Mouse (Mus musculus): ENCODE measurements around the gene Rhox3h.
"Not testable (repeated sequence)": the region's sequence is repeated elsewhere in the genome, so short reads cannot be mapped to it uniquely, and the experiment has no call there.

Gene Rhox3h
- long read RNA-seq, experiment 1, result 0 reads
- long read RNA-seq, experiment 2, result 0 reads

- intact Hi-C loops (cut with DNase I), result not testable (repeated sequence)
Measured at GRCm38 (mm10) chrX:37668664-37669063, at the start of gene Rhox3h. Rhox3h (minus strand) TSS chrX:37668764.

- intact Hi-C loops (cut with DNase I), result no loop called here
Measured at GRCm38 (mm10) chrX:37701821-37702387, 33.3 kb upstream of the Rhox3h start.

- intact Hi-C loops (cut with DNase I), result no loop called here
Measured at GRCm38 (mm10) chrX:37692261-37692660, 23.7 kb upstream of the Rhox3h start.

- intact Hi-C loops (cut with DNase I), result no loop called here
Measured at GRCm38 (mm10) chrX:37683031-37683715, 14.6 kb upstream of the Rhox3h start.

GRCm38 (mm10) chrX:37673177-37673576 lies 4.6 kb upstream of the Rhox3h start, which contains the start of gene Rhox2h:
Rhox2h (minus strand) TSS chrX:37673277.
- intact Hi-C loops (cut with DNase I), result not testable (repeated sequence)

GRCm38 (mm10) chrX:37651227-37651626 lies 17.3 kb downstream of the Rhox3h start, which contains the start of gene Rhox4g:
Rhox4g (minus strand) TSS chrX:37651327.
- intact Hi-C loops (cut with DNase I), result not testable (repeated sequence)

GRCm38 (mm10) chrX:37643370-37643769 lies 25.2 kb downstream of the Rhox3h start, which contains the start of gene Rhox2g:
Rhox2g (minus strand) TSS chrX:37643470.
- intact Hi-C loops (cut with DNase I), result not testable (repeated sequence)

- intact Hi-C loops (cut with DNase I), result not testable (repeated sequence)
Measured at GRCm38 (mm10) chrX:37628512-37628911, 40.1 kb downstream of the Rhox3h start, which contains the start of gene Rhox3g. Rhox3g (minus strand) TSS chrX:37628612.
